Mouse (Mus musculus) embryonic fibroblast, embryonic 13.5 days (primary cell): ENCODE data around the gene Apoc2.

Experiments
- CTCF ChIP-seq: IDR thresholded peaks from 2 replicates; pipeline ENCODE4 v1.5.1; 2011; ENCODE audit warnings: mild to moderate bottlenecking, control low read depth, low read length, moderate library complexity, borderline replicate concordance; ENCODE audit not compliant: insufficient read depth
- POLR2A ChIP-seq: IDR thresholded peaks from 2 replicates; pipeline ENCODE4 v1.6.1; 2011; ENCODE audit warnings: low read depth, mild to moderate bottlenecking, control low read depth, low read length, moderate library complexity

DNA sequence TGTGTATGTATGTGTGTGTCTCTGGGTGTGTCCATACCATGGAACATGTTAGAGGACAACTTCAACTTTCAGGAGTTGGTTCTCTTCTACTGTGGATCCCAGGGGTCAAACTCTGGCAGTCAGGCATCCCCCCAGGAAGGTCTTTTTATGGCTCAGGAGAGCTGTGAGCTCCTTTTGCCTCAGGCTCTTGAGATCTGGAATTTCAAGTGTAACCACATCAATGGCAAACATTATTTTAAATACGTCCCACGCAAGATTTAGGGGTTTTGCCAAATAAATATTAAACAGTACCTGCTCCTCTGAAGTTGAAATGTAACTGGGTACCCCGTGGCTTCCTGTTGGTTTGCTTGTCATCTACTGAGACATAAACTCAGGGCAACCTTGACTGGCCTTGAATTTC is 5.2 kb upstream of the Apoc2 start:
- no peak for TF ChIP-seq POLR2A
- TF ChIP-seq CTCF: no peak
